Mouse (Mus musculus): ENCODE results near the gene Gm45837. TPM values are rescaled to one million over a fixed set of nuclear protein-coding genes. Genes with fewer than 3 reads are reported as not detected.

Gene Gm45837
- total RNA-seq, 2 experiments from 2014 or later: 5.0 TPM; not detected in 1

DNA sequence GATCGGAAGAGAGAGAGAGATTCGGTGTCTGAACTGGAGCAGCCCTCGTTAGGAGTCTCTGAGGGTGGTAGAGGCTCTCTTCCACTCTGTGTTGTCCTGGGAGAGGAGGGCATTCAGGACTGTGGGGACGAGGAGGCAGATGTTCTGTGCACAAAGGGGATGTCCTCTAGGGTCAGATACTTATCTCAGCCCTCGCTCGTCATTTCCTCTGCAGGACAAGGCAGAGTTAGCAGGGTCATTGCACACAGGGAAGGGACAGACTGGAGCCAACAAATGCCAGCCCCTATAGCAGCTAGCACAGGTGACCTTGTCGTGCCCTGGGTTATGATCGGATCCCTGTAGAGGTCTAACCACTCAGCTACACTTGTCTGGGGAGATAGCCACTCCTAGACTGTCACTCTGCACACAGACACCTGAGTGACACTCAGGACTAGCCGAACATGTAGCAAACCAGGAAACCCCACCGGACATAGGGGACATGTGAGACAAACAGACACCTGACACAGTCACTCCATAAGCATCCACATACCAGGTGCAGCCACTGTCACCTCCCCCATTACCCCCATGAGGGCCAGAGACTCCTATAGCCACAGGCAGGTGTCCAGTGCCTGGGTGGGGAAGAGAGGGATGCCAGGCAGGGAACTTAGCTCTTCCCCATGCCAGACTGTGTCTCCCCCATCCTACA is 49.4 kb downstream of the Gm45837 start:
- ATAC-seq (replicated peaks; ENCODE audit: low FRiP score, poor library complexity, severe bottlenecking): no peak

GRCm38 (mm10) chr7:101460608-101460957 is 49.9 kb downstream of the Gm45837 start:
- no peak for ATAC-seq (replicated peaks; ENCODE audit: low FRiP score, poor library complexity, severe bottlenecking)

GRCm38 (mm10) chr7:101461571-101461970 is 50.9 kb downstream of the Gm45837 start:
- no peak for ATAC-seq (replicated peaks; ENCODE audit: low FRiP score, poor library complexity, severe bottlenecking)

- no peak for ATAC-seq (replicated peaks; ENCODE audit: low FRiP score, poor library complexity, severe bottlenecking)
Observed at GRCm38 (mm10) chr7:101462327-101463068, 51.8 kb downstream of the Gm45837 start.

- no peak for ATAC-seq (replicated peaks; ENCODE audit: low FRiP score, poor library complexity, severe bottlenecking)
Observed at GRCm38 (mm10) chr7:101463665-101464271, 53.1 kb downstream of the Gm45837 start.

DNA sequence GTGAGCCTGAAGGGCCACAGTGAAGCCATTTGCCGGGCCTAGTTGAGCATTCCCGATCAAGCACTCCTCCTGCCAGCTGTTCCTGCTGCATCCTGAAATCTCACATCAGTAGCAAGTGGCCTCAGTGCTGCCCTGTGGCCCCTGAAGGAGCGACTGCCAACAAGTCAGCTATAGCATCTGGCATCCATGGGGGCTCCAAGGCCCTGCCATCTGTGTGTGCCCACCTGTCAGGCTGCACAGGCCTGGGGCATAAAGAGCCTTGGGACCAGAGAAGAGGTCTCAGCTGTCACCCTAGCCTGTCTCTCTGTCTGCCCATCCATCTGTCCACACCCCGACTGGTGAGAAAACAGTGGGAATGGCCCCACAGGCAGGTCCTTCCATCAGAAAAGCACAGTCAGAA is 54.2 kb downstream of the Gm45837 start:
- no peak for ATAC-seq (replicated peaks; ENCODE audit: low FRiP score, poor library complexity, severe bottlenecking)

DNA sequence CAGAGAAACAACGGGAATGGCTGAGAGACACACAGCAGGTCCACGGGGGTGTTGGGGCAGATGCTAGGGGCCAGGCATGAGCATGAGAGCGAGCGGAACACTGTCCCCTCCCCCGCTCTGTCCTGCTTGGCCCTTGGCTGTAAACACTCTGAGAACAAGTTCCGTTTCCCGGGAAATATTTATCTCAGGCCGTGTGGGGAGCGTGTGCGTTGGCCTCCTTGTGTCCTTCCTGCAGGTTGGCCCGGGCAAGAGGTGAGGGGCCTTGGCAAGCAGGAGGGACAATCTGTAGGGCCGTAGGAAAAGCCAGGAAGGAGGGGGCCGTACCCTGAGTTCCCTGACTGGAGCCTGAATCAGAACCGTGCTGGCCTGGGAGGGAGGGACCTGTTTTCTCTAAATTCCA is 54.7 kb downstream of the Gm45837 start:
- no peak for ATAC-seq (replicated peaks; ENCODE audit: low FRiP score, poor library complexity, severe bottlenecking)

GRCm38 (mm10) chr7:101465850-101466580 is 55.3 kb downstream of the Gm45837 start:
- no peak for ATAC-seq (replicated peaks; ENCODE audit: low FRiP score, poor library complexity, severe bottlenecking)

DNA sequence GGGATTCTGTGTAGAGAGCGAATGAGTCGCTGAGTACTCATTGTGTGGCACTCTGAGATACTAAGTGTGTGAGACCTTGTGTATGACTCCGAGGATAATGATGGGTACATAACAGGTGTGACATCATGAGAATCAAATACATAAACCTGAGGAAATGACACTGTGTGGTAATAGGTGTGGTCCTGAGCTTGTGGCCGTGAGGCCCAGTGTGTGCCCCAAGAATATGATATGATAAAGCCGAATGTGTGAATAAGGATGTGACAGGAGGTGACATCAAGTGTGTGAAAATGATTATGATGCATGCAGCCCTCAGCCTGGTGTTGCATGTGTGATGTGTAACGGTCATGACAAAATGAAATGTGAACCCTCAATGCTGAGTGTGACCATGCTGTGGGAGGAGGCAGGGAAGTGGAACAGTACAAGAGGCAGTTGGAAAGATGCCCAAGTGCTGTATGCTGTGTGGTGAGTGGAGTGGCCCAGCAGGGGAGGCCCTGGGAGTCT is 55.9 kb downstream of the Gm45837 start:
- no peak for ATAC-seq (replicated peaks; ENCODE audit: low FRiP score, poor library complexity, severe bottlenecking)

GRCm38 (mm10) chr7:101471423-101471822 is 60.7 kb downstream of the Gm45837 start:
- ATAC-seq (replicated peaks; ENCODE audit: low FRiP score, poor library complexity, severe bottlenecking): no peak

DNA sequence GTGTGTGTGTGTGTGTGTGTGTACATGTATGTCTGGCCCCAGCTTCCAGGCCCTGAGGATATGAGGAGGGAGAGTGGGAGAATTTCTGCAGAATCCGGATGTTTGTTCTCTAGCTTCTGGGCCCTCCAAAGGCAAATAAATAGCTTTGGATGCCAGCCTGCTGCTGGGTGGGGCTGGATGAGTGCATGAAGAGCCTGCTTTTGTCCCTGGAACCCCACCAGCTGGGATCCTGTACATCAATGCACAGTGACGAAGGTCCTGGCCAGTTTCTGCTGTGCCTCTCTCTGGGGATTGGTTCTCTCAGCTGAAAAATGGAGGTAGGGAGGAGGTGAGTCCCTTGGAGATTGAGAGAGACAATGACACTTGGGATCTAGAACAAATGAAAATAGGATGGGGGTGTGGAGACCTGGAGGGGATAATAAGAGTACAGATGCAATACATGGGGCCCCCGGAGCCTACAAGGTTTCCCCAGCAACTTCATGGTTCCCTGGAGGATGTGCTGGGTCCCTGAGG is 61.3 kb downstream of the Gm45837 start:
- no peak for ATAC-seq (replicated peaks; ENCODE audit: low FRiP score, poor library complexity, severe bottlenecking)

DNA sequence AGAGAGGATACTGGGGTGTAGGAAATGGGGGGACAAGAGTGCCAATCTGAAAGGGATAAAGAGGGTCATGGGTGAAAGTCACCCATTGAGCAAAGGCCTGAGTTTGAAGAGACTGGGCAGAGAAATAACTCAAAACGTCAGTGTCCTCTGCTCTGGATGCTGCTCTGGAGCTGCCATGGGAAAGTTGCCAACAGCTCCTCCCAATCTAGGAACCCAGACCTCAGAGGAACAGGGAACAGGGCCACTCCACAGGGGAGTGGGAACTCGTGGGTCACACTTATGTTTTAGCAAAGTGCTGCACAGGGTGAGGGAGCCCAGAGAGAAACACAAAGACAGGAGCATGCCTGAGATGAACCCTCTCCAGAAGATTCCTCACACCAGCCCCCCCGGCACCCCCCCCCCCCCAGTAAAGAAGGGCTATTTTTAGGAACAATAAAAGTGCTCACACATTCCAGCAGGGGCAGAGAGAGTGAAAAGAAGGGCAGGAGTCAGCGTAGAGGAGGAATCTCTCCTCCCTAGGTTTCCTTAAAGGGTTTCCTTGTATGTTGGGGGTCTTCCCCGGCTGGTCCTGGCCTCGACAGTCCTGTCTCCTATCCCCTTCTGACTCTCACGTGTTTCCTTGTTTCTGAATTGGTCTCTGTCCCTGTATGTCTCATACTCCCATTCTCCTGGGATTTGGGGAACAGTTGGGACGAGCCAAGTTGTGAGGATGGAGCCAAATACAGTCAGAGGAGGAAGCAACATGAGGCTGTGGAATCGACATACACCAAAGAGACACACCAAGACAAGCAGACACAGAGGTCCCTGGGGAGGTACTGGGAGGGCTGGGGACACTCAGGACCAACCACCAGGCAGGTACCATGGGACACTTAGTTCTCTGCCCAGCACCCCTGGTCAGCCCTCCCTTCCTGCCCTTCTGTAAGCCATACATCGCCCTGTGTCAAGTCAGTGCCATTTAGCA is 62.2 kb downstream of the Gm45837 start:
- no peak for ATAC-seq (replicated peaks; ENCODE audit: low FRiP score, poor library complexity, severe bottlenecking)

- ATAC-seq (replicated peaks; ENCODE audit: low FRiP score, poor library complexity, severe bottlenecking): no peak
Observed at GRCm38 (mm10) chr7:101474399-101474811, 63.7 kb downstream of the Gm45837 start.

DNA sequence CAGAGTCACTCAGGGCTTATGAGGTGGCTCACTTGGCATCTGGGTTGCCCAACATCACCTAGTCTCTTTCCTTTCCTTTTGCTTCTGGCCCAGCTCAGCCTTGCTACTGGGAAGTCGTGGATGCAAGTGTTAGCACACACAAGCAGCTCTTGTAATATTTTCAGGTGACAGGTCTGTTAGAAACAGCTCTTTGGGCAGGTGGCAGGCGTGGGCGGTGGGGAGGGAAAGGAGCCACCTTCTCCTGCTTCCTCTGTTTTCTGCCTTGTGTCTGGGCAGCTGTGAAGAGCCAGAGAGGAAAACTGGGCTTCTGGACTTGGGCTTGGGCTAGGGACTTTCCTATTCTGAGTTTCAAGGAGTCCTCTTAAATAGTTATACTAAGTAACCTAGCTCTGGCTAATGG is 65.3 kb downstream of the Gm45837 start:
- no peak for ATAC-seq (replicated peaks; ENCODE audit: low FRiP score, poor library complexity, severe bottlenecking)

DNA sequence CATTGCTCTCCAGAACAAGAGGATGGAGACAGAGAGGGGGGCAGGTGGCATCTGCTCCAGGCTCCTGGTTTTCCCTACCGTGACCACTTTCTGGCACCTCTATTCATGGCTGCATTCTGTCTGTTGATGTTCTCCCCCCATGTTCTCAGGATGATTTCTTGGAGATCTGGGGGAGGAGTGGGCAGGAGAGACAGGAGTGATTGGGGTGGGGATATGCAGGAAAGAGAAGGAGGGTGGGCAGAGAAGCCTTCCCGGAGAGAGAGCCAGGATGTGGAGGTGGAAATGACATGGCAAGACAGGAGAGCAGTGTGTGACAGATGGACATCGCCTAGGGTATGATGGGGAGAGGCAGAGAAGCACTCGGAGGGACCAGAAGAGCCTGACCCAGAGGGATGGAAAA is 65.8 kb downstream of the Gm45837 start:
- no peak for ATAC-seq (replicated peaks; ENCODE audit: low FRiP score, poor library complexity, severe bottlenecking)

DNA sequence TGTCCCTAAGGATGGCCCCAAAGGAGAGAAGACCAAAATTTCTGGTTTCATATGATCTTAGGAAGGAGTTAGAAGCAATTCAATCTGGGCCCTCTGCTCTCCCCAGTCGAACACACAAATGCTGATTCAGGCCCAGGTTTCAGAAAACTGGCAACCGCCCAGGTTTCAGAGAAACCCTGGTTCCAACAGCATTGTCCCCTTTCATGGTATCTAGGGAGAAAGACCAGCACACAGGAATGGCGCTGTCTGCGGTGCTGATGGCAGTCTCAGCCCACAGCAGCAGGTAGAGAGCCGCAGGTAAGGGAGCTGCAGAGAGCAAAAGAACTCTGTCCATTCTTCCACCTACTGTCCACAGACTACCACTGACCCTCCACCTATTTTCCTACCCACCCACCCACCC is 66.5 kb downstream of the Gm45837 start:
- no peak for ATAC-seq (replicated peaks; ENCODE audit: low FRiP score, poor library complexity, severe bottlenecking)

- no peak for ATAC-seq (replicated peaks; ENCODE audit: low FRiP score, poor library complexity, severe bottlenecking)
Observed at GRCm38 (mm10) chr7:101478099-101478498, 67.4 kb downstream of the Gm45837 start.

GRCm38 (mm10) chr7:101479841-101480240 is 69.2 kb downstream of the Gm45837 start:
- ATAC-seq (replicated peaks; ENCODE audit: low FRiP score, poor library complexity, severe bottlenecking): no peak

GRCm38 (mm10) chr7:101480671-101481070 is 70.0 kb downstream of the Gm45837 start:
- ATAC-seq (replicated peaks; ENCODE audit: low FRiP score, poor library complexity, severe bottlenecking): no peak

All from erythroblast, adult 5-6 weeks (primary cell).